Mouse (Mus musculus) c-Kit-positive CD71-positive TER-119-positive erythroid progenitor cells, embryonic 14.5 days (primary cell): ENCODE results near the gene Trim3.

Experiments used
- DNase-seq: peaks from one replicate; pipeline ENCODE4 v3.0.0-alpha.2; 2013; ENCODE audit warnings: low spot score

Trim3 gene

DNA sequence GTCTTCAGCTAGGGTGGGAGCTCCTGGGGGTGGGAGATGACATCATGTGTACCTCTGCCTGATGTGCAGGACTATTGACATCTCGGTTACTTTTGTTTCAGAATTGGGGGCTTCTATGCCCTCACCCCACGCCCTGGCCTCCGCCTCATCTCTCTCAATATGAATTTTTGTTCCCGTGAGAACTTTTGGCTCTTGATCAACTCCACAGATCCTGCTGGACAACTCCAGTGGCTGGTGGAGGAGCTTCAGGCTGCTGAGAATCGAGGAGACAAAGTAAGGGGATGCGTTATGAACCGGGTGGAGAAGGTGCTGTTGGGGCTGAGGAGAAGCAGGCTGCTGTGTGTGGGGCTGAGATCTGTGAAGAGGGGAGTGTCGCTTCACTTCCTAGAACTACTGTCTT lies 77.0 kb downstream of the Trim3 start:
- no peak for DNase-seq

DNA sequence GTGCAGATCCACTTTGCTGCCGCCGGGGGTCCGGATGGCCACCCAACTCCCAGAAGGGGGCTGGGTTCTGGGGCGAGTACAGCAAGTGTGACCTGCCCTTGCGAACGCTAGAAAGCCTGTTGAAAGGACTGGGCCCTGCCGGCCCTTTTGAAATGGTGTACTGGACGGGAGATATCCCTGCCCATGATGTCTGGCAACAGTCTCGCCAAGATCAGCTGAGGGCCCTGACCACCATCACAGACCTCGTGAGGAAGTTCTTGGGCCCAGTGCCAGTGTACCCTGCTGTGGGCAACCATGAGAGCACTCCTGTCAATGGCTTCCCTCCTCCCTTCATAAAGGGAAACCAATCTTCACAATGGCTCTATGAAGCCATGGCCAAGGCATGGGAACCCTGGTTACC lies 77.8 kb downstream of the Trim3 start:
- DNase-seq, result no peak
